Mouse (Mus musculus) intestine, embryonic 15.5 days (tissue): Measurements from ENCODE around the gene Alx1. TPM values are rescaled to one million over a fixed set of nuclear protein-coding genes. Genes with fewer than 3 reads are reported as not detected.

Source experiments
- ATAC-seq: fragments of 200-750 bp; cut with Nextera tagmentation; 2 replicates; pipeline ENCODE4 v1.8.0; 2017; ENCODE audit warnings: moderate TSS enrichment, moderate library complexity
- H3K27ac ChIP-seq: fragments of 300-500 bp; sonication (generic); 2 replicates; pipeline ENCODE4 v1.5.1; 2015; ENCODE audit warnings: mild to moderate bottlenecking, inconsistent platforms
- H3K27me3 ChIP-seq: fragments of 300-500 bp; sonication (generic); replicated peaks from 2 replicates; pipeline ENCODE4 v1.6.1; 2015; ENCODE audit warnings: inconsistent platforms
- H3K36me3 ChIP-seq: fragments of 300-500 bp; sonication (generic); 2 replicates; pipeline ENCODE4 v1.6.1; 2015; ENCODE audit warnings: inconsistent platforms
- H3K4me1 ChIP-seq: fragments of 300-500 bp; sonication (generic); replicated peaks from 2 replicates; pipeline ENCODE4 v1.6.1; 2015; ENCODE audit warnings: inconsistent platforms
- H3K4me2 ChIP-seq: fragments of 300-500 bp; sonication (generic); replicated peaks from 2 replicates; pipeline ENCODE4 v1.6.1; 2015; ENCODE audit warnings: mild to moderate bottlenecking, inconsistent platforms
- H3K4me3 ChIP-seq: fragments of 300-500 bp; sonication (generic); replicated peaks from 2 replicates; pipeline ENCODE4 v1.5.1; 2015; ENCODE audit warnings: inconsistent platforms
- H3K9ac ChIP-seq: fragments of 300-500 bp; sonication (generic); 2 replicates; pipeline ENCODE4 v1.6.1; 2015; ENCODE audit warnings: inconsistent platforms
- H3K9me3 ChIP-seq: fragments of 300-500 bp; sonication (generic); 2 replicates; pipeline ENCODE4 v1.6.1; 2016; ENCODE audit warnings: inconsistent platforms
- WGBS: fragments of 180-500 bp; shearing (Covaris S2); methylation state at CpG from one replicate; pipeline ENCODE4 v1.1.7; 2015; 5-methylcytosine and 5-hydroxymethylcytosine counted together
- polyA plus RNA-seq: library from polyadenylated mRNA; unstranded; fragments of >200 nt; fragmentation: Nextera tagmentation; extraction: Ambion mirVana; gene quantifications from 2 replicates; pipeline ENCODE4 v1.2.1, GENCODE M21; 2015

Gene Alx1
- polyA plus RNA-seq, 1 experiment from 2014 or later = not detected

GRCm38 (mm10) chr10:103002556-103002955 is 27.5 kb downstream of the Alx1 start:
- Histone ChIP-seq H3K9ac (no peak overlapping the region), H3K4me2 (no peak overlapping the region)
- WGBS = 64% methylated on average over 2 of the region's 2 CpGs

GRCm38 (mm10) chr10:103000902-103001301 is 29.1 kb downstream of the Alx1 start:
- H3K36me3 ChIP-seq = no peaks in the 10 kb centered on the region
- 0 out of 2 replicates have a peak, but pooled peaks cover 3% of the 10 kb centered on the region for H3K27me3 ChIP-seq
- no peak overlapping the region for H3K4me3 ChIP-seq
- no peaks in the 10 kb centered on the region for H3K4me1 ChIP-seq
- no peak for ATAC-seq
- H3K4me2 ChIP-seq = no peak overlapping the region
- H3K9me3 ChIP-seq = no peaks in the 10 kb centered on the region
- no peak overlapping the region for H3K27ac ChIP-seq
- no peak overlapping the region for H3K9ac ChIP-seq
- WGBS = 18% methylated on average over 8 of the region's 8 CpGs

More at GRCm38 (mm10) chr10:103002556-103002955, 27.5 kb downstream of the Alx1 start:
- H3K4me3 ChIP-seq = no peak overlapping the region
- no peaks in the 10 kb centered on the region for H3K9me3 ChIP-seq
- H3K36me3 ChIP-seq = no peaks in the 10 kb centered on the region
- no peak for ATAC-seq
- H3K4me1 ChIP-seq = no peaks in the 10 kb centered on the region
- H3K27ac ChIP-seq = no peak overlapping the region
- H3K27me3 ChIP-seq = 0 out of 2 replicates have a peak, but pooled peaks cover 3% of the 10 kb centered on the region

GRCm38 (mm10) chr10:102999584-102999983 is 30.4 kb downstream of the Alx1 start:
- Histone ChIP-seq H3K27me3 (0 out of 2 replicates have a peak, but pooled peaks cover 3% of the 10 kb centered on the region), H3K4me1 (no peaks in the 10 kb centered on the region), H3K27ac (no peak overlapping the region), H3K4me2 (no peak overlapping the region), H3K36me3 (no peaks in the 10 kb centered on the region), H3K4me3 (no peak overlapping the region), H3K9ac (no peak overlapping the region), H3K9me3 (no peaks in the 10 kb centered on the region)
- ATAC-seq = no peak

GRCm38 (mm10) chr10:102975106-102975505 is 54.9 kb downstream of the Alx1 start:
- H3K4me2 ChIP-seq = no peak overlapping the region
- ATAC-seq = no peak

GRCm38 (mm10) chr10:102959602-102960001 is 70.4 kb downstream of the Alx1 start:
- 88% methylated on average over 2 of the region's 2 CpGs for WGBS
- no peak for ATAC-seq
- no peaks in the 10 kb centered on the region for H3K27me3 ChIP-seq

More at GRCm38 (mm10) chr10:102975106-102975505, 54.9 kb downstream of the Alx1 start:
- H3K36me3 ChIP-seq = no peaks in the 10 kb centered on the region
- H3K9ac ChIP-seq = no peak overlapping the region
- H3K4me3 ChIP-seq = no peak overlapping the region
- WGBS = 63% methylated on average over 5 of the region's 5 CpGs
- H3K9me3 ChIP-seq = no peaks in the 10 kb centered on the region
- H3K27ac ChIP-seq = no peak overlapping the region
- H3K27me3 ChIP-seq = no peaks in the 10 kb centered on the region
- H3K4me1 ChIP-seq = no peaks in the 10 kb centered on the region

More at GRCm38 (mm10) chr10:102959602-102960001, 70.4 kb downstream of the Alx1 start:
- no peak overlapping the region for H3K4me3 ChIP-seq
- H3K27ac ChIP-seq = no peak overlapping the region
- no peaks in the 10 kb centered on the region for H3K36me3 ChIP-seq
- no peak overlapping the region for H3K4me2 ChIP-seq
- no peaks in the 10 kb centered on the region for H3K9me3 ChIP-seq
- H3K9ac ChIP-seq = no peak overlapping the region
- H3K4me1 ChIP-seq = no peaks in the 10 kb centered on the region

Other genes with a start within 250 kb of the Alx1 start
- 0.38 and 0.71 TPM in 2 replicates for gene Lrriq1, start 206.1 kb upstream of the Alx1 start, polyA plus RNA-seq